Mouse (Mus musculus) spleen, postnatal 36 days (tissue): Measurements from ENCODE around the gene Dnaaf3.

Experiments
- DNase-seq, 2 experiments: peaks; one replicate each; pipeline ENCODE4 v3.0.0; 2022; ENCODE audit warnings: low spot score in 2 of 2, mixed read lengths in 1 of 2

The Dnaaf3 gene

DNA sequence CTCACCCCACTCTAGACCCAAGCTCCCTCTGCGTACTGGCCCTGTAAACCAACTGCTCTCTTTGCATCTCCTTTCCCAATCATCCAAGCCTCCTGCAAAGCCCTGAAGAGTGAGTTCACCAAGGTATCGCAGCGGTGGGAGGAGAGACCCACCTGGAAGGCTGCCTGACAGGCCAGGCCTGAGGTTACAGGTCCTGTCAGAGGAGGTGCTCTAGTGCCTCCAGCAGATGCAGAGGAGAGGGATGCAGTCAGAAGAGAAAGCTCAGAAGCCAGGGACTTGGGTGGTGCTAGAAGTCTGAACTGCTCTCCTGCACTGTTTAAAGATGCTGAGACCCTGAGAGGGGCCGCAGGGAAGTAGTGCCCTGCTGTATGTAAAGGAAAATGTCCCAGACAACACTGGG lies 33.2 kb downstream of the Dnaaf3 start:
- DNase-seq, result no peak

- DNase-seq, result peak in 1 of 2 experiments; percentile 18
Observed at GRCm38 (mm10) chr7:4498251-4498650, 34.0 kb downstream of the Dnaaf3 start.

GRCm38 (mm10) chr7:4497271-4497903 lies 34.9 kb downstream of the Dnaaf3 start:
- no peak for DNase-seq

GRCm38 (mm10) chr7:4496468-4496867 lies 35.8 kb downstream of the Dnaaf3 start:
- DNase-seq, result no peak

DNA sequence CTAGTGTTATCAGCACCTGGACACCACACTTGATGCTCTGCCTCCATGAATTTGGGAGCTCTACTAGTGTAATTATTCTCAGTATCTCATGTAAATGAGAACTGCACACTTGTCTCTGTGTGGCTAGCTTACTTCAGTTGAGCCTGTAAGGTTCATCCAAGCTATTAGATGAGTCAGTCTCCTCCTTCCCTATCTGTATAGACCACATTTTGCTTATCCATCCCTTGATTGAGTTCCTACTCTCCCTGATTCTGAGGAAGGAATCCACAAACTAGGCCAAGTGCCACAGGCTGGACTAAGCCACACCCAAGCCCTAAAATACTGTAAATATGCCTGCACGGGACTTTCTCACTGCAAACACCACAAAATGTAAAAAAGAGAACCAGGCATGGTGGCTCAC lies 38.3 kb downstream of the Dnaaf3 start:
- no peak for DNase-seq

- peak; percentile 43 to 50 for DNase-seq
Observed at GRCm38 (mm10) chr7:4492284-4493224, 39.7 kb downstream of the Dnaaf3 start.

- no peak for DNase-seq
Observed at GRCm38 (mm10) chr7:4491308-4491707, 40.9 kb downstream of the Dnaaf3 start.

DNA sequence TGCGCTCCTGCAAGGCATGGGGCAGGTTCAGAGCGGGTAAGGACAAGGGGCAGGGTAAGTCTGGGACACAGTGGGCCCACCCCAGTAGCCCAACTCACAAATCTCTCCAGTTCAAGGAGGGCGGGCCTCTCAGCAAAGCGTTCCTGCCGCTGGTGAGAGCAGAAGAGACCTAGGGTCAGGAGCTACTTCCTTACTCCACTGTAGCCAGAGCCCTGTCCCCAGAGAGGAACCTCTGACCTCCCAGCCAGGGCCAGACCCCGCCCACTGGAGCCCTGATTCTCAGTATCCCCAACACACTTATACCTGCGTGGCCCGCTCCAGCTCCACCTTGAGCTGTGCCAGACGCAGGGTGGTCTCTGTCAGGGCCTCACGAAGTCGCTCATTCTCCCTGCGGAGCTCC lies 50.0 kb downstream of the Dnaaf3 start:
- no peak for DNase-seq

- no peak for DNase-seq
Observed at GRCm38 (mm10) chr7:4479674-4480073, 52.6 kb downstream of the Dnaaf3 start.

DNA sequence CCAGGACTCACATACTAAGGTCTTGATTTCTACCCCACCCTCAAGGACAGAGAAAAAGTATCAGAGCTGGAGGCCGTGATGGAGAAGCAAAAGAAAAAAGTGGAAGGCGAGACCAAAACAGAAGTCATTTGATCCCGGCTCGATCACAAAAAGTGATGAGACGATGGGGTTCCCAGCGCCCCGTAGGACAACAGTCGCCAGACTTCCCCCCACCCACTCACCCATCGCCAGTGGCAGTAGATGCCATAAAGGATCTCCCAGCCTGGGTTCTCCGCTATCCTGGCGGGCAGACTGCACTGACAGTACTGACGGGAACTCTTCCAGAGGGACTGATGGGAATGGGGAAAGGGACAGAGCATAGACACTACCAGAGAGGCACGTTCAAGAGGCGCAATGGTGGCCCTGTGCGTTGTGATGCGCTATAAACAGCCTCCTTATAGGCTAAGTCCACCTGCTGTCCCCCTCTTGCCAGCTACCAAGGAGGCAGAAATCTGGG lies 53.4 kb downstream of the Dnaaf3 start:
- no peak for DNase-seq

DNA sequence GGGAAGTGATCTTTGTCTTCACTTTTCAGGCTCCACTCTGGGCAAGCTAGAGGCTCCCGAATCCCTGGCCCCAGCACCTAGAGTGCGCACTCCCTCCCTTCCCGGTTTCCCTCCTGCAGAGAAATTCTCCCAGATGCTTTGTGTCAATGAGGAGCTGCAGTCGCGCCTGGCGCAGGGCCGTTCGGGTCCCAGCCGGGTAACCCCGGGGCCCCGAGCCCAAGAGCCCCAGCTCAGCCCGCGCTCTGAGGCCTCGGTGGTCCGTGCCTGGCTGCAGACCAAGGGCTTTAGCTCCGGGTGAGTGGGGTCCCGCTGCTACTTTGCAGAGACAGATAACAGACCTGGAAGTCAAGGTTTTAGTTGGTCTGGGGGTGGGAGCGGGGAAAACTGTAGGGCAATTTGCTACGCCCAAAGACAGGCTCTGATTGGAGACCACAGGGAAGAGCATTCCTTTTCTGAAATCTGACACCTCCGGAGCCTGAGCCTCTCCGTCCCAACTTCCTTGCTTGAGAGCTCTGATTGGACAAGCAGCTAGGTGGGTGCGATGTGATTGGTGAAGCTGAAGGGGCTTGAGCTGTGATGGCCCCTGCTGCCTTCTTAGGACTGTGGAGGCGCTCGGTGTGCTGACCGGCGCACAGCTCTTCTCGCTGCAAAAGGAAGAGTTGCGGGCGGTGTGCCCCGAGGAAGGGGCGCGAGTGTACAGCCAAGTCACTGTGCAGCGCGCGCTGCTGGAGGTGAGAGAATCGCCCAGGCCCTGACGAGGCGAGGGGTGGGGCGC lies 54.0 kb downstream of the Dnaaf3 start:
- peak; percentile 21 to 26 for DNase-seq

DNA sequence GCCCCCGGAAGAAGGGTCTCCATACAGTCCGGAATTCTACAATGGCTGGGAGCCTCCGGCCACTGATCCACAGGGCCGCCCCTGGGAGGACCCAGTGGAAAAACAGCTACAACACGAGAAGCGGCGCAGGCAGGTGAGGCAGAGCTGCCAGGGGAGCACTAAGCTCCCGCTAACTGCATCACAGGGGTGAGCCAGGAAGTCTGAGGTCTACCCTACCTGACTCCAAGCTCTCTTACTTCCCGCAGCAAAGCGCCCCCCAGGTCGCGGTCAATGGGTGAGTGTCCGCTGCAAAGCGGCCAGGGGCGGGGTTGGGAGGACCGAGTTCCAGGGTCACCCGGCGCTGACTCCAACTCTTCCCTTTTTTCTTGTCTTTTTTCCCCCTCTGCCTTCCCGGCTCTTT lies 58.3 kb downstream of the Dnaaf3 start:
- no peak for DNase-seq
